Mouse (Mus musculus) thymus, postnatal 0 days (tissue): ENCODE measurements around the gene Qtrt1. TPM values are rescaled to one million over a fixed set of nuclear protein-coding genes. Genes with fewer than 3 reads are reported as not detected.

ENCODE experiments used
- DNase-seq: peaks from one replicate; pipeline ENCODE4 v3.0.0-alpha.2; 2015; ENCODE audit warnings: low spot score
- polyA plus RNA-seq: library from polyadenylated mRNA; unstranded; fragments of >200 nt; fragmentation: Nextera tagmentation; extraction: Ambion mirVana; gene quantifications from 2 replicates; pipeline ENCODE4 v1.2.1, GENCODE M21; 2015

Gene Qtrt1
- polyA plus RNA-seq, 1 experiment from 2014 or later: 29.1 TPM

DNA sequence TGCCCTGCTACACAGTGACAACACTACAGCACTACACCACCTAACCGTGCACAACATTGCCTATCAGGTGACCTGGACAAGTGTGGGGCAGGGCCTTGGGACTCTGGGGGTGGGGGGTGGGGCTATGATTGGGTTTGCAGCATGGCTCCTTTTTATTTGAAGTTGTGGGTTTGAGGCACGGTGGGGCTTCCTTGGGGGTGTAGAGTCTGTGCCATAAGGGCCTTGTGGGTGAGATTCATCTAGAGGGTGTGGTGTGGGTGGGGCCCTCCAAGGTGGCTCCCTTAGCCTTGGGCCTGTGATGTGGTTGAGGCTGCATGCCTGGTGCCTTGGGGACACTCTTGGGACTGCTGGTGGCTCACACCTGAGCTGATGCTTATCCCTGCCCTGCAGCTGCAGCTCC, 8.0 kb downstream of the Qtrt1 start:
- peak; percentile 79 for DNase-seq

DNA sequence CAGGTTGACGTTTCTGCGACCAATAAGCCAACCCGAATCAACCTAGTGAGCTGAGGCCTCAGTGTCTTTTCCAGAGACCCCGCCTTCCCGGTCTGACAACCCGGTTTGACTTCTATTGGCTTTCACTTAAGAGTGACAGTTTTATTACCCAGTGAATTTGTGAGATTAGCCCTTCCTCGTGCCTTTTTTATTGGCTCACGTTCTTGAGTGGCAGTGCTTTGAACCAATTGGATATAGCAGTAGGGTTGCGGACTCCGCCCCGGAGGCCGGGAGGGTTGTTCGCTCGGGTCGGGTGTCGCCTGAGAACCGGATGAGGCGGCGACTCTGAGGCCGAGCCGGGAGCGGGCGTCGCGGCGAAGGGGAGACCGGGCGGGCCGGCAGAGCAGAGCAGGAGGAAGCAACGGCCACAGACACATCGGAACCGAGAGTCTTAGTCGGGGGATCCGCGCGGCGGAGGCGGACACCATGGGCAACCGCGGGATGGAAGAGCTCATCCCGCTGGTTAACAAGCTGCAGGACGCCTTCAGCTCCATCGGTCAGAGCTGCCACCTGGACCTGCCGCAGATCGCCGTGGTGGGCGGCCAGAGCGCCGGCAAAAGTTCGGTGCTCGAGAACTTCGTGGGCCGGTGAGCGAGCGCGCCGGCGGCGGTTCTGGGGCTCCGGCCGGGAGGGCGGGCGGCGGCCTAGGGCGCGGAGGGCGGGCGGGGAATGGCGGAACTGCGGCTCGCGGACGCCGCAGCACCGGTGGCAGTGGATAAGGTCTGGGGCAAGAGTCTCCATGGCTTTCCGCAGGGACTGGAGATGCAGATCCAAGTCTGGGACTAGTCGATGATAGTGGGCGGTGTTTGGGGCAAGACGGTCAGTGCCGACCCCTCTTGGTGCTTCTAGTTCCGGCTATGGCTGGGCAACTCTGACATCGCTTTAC, 13.3 kb downstream of the Qtrt1 start, which contains the start of gene Dnm2:
Dnm2 (plus strand) TSS at position 278 of the 925 bp plus-strand sequence.
- peak; percentile 100 for DNase-seq

DNA sequence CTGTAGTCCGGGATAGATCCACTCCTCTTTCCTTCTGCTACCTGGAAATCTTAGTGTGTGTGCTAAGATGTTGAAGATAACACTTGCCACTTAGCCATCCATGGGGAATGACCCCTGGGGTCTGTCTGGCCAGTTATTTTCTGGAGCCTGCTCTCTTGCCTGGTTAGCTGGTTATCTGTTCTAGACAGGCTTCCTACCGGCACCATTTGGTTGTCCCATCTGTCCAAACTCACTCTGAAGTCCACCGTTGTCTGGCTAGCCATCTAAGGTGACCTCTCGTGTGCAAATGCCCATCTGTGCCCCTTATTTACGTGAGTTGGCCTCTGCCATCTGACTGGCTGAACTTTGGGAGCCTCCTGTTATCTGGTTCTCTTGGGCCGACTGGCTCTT, 13.9 kb downstream of the Qtrt1 start:
- no peak for DNase-seq

DNA sequence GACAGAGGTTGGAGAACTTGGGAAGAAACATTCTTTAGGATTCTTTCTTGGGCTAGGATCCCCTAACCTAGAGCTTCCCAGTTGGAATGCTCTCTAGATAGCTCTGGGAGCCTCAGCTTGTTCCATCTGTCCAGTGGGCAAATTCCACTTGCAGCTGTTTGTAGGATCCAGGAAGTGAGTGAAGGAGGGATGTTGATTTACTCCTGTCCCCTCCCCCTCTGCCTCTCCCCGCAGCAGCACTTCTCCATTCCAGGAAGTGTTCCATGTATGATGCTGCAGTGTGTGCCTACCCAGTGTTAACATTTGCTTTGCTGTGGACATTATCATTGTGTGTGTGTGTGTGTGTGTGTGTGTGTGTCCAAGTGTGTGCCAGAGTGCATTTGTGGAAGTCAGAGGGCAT, 14.4 kb downstream of the Qtrt1 start:
- DNase-seq: peak; percentile 35

DNA sequence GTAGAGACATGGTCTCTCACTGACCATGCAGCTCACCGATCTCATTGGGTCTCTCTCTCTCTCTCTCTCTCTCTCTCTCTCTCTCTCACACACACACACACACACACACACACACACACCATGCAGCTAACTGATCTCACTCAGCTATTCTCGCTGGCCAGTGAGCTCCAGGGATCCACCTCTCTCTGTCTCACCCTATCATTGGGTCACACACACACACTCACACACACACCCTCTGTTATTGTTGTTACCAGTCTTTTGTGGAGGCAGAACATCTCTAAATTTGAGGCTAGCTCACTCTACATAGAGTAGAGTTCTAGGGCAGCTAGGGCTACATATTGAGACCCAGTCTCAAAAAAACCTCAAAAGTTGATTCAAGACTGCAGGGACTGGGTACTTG, 14.9 kb downstream of the Qtrt1 start:
- no peak for DNase-seq

DNA sequence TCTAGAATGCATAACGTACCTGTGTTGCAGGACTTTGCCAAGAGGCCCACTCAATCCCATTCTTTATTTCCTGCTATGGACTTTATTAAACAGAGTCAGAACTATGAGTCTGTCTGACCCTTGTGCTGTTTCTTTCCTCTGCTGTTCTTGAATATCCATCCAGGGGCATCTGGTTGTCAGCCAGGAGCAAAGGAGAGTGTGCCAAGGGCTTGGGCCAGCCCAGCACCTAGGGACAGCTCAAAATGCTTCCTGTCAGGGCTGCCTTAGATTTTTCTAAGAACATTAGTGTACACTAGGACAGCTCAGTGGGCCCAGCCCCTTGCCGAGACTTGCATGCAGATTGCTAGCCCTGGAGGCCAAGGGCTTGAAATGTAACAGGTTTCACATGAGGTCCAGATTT, 16.1 kb downstream of the Qtrt1 start:
- no peak for DNase-seq

DNA sequence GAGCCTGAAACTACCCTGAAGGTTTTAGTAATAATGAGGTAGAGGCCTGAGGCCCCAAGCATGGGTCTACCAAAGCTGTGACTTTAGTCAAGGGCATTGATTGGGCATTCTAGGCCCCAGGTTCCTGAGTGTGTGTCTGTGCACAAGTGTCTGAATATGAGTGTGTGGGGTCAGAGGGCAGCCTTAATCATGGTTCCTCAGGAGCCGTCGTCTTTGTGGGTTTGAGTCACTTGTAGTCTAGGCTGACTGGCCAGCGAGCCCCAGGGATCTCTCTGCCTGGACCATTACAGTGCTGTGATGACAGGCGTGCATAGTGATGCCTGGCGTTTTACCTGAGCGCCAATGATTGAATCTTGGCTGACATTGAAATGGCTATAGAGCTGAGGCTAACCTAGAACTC, 16.5 kb downstream of the Qtrt1 start:
- DNase-seq: no peak

DNA sequence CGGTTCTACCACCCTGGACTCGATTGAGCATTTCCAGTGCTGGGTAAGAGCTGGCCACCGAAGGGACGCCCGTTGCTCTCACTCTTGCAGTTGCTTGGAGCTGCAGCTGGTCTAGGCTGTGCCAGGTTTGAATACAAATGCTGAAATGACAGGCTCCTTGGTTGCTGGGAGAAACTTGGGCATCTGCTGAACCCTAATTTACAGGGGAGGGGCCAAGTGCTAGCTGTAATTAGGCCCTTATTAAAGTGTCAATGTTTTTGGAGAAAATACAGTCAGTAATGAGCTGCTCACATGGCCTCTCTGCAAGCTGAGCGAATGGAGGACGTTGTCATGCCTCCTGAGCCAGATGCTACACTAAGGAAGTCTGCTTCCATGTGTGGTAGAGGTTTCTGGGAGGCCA, 19.1 kb downstream of the Qtrt1 start:
- no peak for DNase-seq

DNA sequence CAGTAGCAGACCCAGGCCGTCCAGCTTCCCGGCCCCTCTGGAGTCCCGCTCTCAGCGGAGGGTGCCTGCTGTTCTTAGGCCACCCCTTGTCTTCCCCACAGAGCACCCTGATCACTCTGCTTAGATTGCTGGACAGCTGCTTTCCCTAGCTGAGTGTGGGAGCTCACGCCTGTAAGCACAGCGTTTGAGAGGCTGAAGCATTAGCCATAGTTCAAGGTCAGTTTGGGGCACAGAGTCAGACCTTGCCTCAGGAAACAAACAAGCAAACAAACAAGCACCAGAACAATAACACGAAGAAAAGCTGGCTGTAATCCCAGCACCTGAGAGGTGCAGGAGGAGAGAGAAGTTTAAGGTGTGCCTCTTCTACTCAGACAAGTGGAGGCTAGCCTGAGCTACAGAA, 20.4 kb downstream of the Qtrt1 start:
- no peak for DNase-seq

DNA sequence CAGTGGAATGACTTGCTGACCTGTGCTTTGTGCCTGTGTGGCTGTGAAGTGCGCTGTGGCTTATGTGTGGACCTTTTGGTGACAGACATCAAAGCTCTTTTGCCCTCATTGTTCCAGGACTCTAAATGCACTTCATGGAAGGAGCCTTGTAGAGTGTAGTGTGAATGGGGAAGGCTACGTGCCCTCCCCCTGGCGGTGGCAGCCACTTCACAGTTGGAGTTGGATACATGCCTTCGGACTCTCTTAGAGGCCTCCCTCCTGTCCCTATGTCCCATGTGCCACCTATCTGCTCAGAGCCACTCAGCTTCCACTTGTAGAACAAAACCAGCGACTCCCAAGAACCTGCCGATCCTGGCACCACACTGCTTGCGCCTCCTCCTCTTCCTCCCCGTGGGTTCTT, 22.1 kb downstream of the Qtrt1 start:
- DNase-seq: no peak

DNA sequence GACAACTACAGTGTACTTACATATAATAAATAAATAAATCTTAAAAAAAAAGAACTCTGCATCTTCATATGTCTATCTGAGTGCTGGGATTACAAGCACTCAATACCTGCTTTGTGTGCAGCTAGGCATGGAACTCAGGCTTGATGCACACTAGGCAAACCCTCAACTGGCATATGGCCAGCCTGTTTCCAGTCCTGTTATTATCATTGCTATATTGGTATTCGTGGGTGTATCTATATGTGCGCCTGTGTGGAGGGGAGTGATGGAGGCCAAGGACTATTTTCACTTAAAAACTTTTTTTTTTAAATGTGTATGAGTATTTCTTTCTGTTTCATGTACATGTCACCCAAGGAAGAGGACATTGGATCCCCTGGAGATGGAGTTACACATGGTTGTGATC, 22.8 kb downstream of the Qtrt1 start:
- no peak for DNase-seq

DNA sequence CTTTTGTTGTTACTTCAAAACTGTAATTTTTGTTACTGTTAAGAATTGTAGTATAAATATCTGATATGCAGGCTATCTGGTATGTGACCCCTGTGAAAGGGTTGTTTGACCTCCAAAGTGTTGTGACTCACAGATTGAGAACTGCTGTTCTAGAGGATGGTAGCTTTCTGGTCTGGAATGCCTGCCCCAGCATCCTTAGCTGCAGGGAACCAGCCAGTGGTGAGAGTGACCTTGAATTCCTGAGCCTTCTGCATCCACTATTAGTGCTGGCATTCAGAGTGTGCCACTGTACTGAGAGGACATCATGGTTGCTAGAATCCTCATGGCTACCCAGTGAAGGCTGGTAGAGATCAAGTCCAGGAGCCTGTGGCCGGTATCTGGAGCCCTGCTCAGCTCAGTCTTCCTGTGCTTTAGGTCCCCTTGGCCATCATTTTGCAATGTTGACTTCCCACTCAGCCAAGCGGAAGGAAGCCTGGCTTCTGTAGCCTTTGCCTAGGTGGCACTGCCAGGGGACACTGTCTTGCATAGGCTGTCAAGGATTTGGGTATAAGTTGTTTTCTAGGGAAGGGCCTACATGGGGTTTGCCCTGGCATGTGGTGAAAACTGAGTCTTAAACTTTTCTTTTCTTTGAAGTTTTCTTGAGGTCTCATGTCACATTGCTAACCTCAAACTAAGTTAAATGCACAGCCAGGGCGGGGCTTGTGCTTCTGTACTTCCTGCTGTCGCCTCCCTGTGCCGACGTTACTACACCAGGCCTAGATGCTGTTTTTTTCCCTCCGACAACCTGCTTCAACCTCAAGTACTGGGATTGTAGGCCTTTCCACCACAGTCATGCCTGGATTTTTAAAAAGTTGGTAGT, 24.4 kb downstream of the Qtrt1 start:
- DNase-seq: peak; percentile 90

DNA sequence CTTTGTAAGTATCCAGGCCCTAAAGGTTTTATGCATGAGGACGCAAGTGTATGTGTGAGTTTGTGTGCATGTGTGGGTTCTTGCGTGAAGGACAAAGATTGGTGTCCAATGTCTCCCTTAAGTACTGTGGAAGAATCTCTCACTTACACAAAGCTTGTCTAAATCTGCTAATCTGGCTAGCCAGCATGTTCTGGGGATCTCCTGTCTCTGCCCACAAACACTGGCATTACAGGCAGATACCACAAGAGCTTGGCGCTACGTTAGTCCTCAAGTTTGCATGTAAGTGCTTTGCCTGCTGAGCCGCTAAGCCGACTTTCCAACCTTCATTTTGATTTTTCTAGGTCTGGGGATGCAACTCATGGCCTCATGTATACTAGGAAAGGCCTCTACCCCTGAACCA, 25.9 kb downstream of the Qtrt1 start:
- no peak for DNase-seq

DNA sequence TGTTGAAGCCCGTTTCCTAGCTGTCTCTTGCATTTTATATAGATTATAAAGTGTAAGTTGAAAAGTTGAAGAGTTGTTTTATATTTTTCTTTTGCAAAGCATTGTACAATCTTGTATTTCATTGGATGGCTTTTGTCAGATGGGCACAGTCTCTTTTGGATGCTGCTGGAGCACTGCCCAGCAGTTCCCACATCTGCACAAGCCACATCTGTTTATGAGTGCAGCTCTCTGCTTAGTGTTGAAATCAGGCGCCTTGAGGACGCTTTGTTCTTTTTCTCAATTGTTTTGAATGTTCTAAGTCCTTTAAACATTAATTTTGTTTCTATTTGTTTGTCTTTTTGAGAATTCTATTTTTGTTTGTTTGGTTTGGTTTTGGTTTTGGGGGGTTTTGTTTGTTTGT, 26.6 kb downstream of the Qtrt1 start:
- no peak for DNase-seq

DNA sequence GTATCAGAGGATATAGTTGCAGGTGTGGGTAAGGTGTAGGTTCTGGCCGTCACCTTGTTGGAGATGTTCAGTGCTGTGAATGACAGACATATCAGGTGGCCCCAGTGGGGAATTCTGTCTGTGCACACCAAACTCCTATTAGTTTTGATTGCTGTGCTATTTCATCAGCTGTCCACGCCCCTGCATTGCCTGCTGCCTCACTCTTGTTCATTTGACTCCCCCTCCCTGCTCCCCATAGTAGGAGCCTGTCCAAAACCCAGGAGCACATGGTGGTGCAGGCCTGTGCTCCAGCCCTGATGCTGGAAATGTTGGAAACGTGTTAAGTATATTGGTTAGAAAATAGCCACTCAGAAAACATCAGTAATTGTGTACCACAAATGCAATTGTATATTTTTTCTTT, 27.8 kb downstream of the Qtrt1 start:
- no peak for DNase-seq

DNA sequence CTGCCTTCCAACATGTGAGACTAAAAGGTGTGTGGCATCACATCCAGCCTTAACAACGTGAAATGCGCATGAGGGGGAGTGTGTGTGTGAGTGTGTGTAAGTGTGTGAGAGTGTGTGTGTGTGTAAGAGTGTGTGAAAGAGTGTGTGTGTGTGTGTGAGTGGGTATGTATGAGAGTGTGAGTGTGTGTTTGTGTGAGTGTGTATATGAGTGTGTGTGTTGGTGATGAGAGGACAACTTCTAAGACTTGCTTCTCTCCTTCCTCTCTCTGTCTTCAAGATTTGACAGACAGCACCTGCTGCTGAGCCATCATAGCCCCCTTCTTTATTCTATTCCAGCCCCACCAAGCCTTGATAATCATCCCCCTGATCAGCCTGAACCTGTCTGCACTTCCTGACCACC, 28.3 kb downstream of the Qtrt1 start:
- no peak for DNase-seq

DNA sequence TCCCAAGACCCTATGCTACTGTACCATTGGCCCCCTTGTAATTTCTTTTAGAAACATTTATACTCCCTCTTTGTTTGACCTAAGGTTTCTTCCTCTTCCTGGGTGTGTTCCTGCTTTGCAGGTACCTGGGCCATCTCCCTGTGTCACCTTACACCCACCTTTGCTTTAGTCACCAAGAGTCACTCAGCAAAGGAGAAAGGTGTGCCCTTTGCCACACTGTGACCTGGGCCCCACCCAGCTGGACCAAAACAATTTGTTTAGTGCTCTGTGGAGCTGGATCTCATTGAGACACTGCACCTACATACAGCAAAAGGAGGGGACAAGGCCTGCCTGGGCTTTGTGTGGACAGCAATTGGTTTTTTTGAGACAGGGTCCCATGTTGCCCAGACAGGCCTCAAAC, 28.8 kb downstream of the Qtrt1 start:
- DNase-seq: no peak

DNA sequence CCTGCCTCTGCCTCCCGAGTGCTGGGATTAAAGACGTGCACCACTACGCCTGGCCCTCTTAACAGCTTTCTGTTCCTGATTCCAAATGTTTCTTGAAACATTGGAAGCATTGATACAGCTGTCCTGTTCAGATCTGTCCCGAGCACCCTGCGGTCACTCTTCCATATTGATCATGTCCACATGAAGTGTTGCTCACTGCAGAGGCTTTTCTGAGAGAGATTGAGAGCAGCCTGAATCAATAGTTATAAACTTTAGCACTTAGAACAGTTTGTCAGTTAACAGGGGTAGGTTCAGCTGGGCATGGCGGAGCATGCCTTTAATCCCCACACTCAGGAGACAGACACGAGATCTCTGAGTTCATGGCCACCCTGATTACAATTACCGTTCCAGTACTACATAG, 32.2 kb downstream of the Qtrt1 start:
- no peak for DNase-seq

DNA sequence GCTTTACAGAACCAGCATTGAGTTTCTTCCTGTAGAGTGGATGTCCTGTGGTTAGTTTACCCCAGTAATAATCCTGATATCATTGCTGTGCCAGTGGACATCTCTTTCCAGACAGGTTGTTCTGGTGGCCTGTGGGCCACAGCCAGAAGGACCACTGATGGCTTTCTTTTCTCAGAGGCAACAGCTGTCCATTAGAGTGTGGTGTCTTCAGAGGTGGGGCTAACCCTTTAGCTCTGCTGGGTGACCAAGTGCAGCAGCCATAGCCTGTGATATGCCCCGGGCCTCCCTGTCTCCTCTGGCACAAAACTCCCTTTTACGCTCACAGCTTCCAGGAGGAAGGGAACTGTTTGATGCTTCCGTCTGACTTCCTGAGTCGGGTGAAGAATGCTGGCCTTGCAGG, 32.9 kb downstream of the Qtrt1 start:
- no peak for DNase-seq

DNA sequence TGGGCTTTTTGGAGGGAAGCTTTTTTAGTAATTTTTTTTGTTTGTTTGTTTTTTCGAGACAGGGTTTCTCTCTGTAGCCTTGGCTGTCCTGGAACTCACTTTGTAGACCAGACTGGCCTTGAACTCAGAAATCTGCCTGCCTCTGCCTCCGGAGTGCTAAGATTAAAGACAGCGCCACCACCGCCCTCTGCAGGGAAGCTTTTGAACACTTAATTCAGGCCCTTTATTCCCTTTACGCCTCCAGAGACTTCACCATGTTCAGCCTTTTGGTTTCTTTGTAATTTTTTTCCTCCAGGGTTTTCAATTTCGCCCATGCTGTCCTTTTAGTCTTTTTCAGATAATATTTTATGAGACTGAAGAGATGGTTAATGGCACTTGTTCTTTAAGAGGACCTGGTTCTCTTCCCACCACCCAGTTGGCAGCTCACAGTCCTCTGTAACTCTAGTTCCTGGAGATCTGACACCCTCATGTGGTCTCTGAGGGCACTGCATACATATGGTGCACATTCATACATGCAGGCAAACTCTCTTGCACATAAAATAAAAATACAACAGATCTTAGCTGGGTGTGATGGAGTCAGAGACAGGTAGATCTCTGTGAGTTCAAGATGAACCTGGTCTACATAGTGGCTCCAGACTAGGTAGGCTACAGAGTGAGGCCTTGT, 33.6 kb downstream of the Qtrt1 start:
- DNase-seq: no peak

DNA sequence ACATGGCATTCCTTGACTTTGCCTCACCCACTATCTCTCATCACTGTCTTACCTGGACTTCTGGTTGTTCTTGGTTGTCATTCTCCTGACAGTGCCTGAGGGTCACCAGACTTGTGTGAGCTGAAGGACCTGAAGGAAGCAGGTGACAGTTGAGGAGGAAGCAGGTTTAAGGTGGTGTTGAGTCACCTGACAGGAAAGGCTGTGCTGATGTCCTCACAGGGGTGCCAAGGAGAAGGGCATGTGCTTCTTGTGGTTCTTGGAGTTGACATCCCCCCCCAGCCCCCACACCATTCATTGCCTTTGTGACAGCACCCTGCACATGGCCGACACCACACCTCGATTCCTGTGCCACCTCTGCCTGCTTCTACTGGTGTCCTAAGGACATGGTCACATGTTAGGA, 36.1 kb downstream of the Qtrt1 start:
- no peak for DNase-seq

DNA sequence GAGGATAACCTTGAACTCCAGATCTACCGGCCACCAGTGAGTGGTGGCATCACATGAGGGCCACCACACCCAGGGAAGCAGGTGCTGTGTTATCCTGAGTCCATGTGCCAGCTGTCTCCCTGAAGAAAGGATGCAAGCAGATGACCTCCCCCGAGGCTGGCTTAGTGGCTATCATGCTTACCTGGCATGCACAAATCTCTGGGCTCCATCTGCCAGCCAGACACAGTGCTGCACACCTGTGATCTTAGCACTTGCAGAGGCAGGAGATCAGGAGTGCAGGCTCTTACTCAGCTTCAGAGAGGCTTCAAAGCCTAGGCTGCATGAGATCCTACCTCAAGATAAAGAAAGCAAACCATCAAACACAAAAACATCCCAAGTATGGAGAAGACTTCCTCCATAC, 38.1 kb downstream of the Qtrt1 start:
- peak; percentile 77 for DNase-seq
